Mouse (Mus musculus) olfactory bulb, adult 2 months (tissue): Measurements from ENCODE around the gene Eps8. TPM values are rescaled to one million over a fixed set of nuclear protein-coding genes. Genes with fewer than 3 reads are reported as not detected.

Source experiments
- H3K27ac ChIP-seq: fragments of 200-500 bp; 2 replicates; pipeline ENCODE4 v1.5.1; 2012; ENCODE audit warnings: low read depth, low read length; ENCODE audit not compliant: insufficient read depth
- H3K4me1 ChIP-seq: fragments of 200-500 bp; 2 replicates; pipeline ENCODE4 v1.6.1; 2012; ENCODE audit warnings: low read length; ENCODE audit not compliant: control insufficient read depth, insufficient read depth
- H3K4me3 ChIP-seq: fragments of 200-500 bp; 2 replicates; pipeline ENCODE4 v1.5.1; 2012; ENCODE audit warnings: mild to moderate bottlenecking, low read depth, low read length, moderate library complexity; ENCODE audit not compliant: insufficient read depth
- CTCF ChIP-seq: fragments of 200-500 bp; IDR thresholded peaks from 2 replicates; pipeline ENCODE4 v1.5.1; 2012; ENCODE audit warnings: low read depth, mild to moderate bottlenecking, low read length, moderate library complexity; ENCODE audit not compliant: insufficient read depth
- POLR2A ChIP-seq: fragments of 200-500 bp; IDR thresholded peaks from 2 replicates; pipeline ENCODE4 v1.6.1; 2012; ENCODE audit warnings: mild to moderate bottlenecking, low read depth, low read length, moderate library complexity; ENCODE audit not compliant: insufficient read depth
- WGBS: fragments of 180-500 bp; shearing (Covaris S2); methylation state at CpG from one replicate; pipeline ENCODE4 v1.1.7; 2018; 5-methylcytosine and 5-hydroxymethylcytosine counted together
- polyA plus RNA-seq: library from polyadenylated mRNA; stranded (reverse); fragments of >200 nt; gene quantifications from 2 replicates; pipeline ENCODE4 v1.2.4, GENCODE M21; 2012; ENCODE audit warnings: low replicate concordance; ENCODE audit not compliant: missing spikeins, insufficient read depth, insufficient read length

The Eps8 gene
- polyA plus RNA-seq, 1 experiment: not detected

DNA sequence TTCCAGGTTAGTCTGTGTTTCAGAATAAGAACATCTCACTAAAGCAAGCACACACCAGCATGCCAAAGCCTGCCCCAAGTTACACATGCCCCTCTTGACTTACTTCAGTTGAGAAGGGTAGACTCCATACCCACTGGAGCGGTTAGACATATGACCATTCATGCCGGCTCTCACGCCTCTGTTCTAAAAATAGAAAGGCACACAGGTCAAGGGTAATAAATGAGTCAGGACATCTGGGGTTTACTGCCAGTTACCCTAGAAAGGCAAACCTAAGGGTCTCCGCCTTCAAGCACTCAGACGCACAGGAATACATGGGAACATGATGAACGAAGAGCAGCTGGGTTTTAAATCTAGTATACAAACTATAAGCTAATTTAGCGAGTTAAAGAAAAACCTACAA, 115.5 kb downstream of the Eps8 start:
- Histone ChIP-seq H3K4me3 (no peak overlapping the region), H3K4me1 (peaks cover 3% of the 10 kb centered on the region), H3K27ac (no peak overlapping the region)
- 90% methylated on average over 7 of the region's 7 CpGs for WGBS
- no peak for TF ChIP-seq CTCF
- TF ChIP-seq POLR2A: no peak

DNA sequence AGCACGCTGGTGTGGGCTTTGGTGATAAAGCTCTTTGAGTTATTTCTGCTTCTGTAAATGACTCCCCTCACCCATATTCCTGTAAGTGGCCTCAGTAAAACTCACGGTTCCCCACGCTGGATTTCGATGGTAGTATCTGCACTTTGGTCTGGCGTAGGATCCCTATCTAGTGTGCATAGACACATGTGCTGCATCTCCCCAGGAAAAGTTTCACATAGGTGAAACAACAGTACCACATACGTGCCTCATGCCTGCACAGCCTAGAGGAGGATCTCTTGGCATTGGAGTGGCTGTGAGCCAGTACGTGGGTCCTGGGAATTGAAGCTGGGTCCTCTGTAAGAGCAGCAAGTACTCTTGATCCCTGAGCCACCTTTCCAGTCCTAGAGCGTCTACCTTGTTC, 121.9 kb downstream of the Eps8 start:
- Histone ChIP-seq H3K4me3 (no peak overlapping the region), H3K27ac (no peak overlapping the region), H3K4me1 (peaks cover 2% of the 10 kb centered on the region)
- WGBS: 95% methylated on average over 8 of the region's 8 CpGs
- no peak for TF ChIP-seq CTCF
- TF ChIP-seq POLR2A: no peak

DNA sequence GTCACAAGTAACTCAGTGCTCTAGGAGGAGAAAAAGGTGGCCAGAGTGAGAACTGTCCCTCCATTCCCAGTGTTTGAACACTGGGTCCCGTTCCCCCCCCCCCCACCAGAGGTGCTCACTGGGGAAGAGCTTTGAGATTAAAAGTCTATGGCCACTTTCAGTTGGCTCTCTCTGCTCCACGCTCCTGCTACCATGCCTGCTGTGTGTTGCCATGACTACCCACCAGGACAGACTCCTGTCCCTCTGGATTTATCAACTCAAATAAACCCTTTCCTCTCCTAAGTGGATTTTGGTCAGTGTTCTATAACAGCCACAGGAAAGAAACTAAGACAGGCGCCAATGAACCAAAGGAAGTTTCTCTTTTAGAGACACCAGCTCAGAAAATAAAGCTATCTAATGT, 128.9 kb downstream of the Eps8 start:
- Histone ChIP-seq H3K4me3 (no peak overlapping the region), H3K4me1 (peaks cover 2% of the 10 kb centered on the region), H3K27ac (no peak overlapping the region)
- TF ChIP-seq CTCF (no peak), POLR2A (no peak)
- WGBS: 64% methylated on average over 3 of the region's 3 CpGs

DNA sequence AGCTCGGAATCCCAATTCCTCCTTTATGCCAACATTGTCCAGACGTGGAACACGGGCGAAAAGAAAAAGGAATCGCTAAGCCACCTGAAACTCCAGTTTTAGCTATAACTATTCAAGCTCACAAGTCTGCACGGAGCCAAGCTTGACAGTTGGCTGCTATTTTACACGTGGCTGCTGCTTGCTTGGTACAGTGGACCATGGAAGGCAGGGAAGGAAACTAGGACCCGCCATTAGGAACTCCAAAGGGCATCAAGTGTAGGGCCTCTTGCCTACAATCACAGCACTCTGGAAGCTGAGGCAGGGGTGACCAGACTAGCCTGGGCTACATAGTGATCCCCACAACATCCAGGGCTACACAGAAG, 134.4 kb downstream of the Eps8 start:
- WGBS: 62% methylated on average over 8 of the region's 8 CpGs
- Histone ChIP-seq H3K27ac (no peak overlapping the region), H3K4me1 (peaks cover 8% of the 10 kb centered on the region; the same call in 1 of the 2 replicates), H3K4me3 (no peak overlapping the region)
- no peak for TF ChIP-seq CTCF
- TF ChIP-seq POLR2A: no peak

DNA sequence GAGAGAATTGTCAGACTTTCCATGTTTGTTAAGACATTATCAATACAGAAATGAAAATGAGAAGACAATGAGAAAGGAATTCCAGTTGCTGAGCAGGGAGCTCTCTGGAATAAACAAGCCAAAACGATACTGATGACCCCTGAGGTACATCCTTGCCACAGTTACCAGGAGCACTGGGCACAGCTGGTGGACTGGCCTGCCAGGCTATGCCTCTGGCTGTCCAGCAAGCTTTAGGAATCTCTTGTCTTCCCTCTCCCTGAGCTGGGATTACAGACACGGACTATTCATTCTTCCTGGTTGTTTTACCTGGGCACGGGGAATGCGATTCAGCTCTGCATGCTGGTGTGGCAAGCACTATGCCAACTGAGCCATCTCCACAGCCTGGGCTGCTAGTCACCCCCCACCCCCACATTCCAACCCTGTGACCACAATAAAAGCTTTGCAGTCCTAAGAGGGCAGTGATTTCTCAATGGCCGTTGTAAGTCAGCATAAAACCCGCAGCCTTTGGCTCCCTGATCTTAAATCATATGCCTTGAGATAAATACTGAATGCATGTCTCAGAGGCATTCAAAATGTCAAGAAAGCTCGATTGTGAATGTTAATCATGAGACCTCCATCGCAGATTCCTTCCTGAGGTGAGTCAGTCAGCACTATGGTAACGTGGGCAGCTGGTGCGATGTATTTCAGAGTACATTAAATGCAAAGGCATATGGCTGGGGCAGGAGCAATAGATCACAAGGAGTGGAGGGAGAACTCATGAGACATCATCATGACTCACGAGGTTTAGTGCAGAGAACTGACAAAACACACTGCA, 134.9 kb downstream of the Eps8 start:
- H3K4me1 ChIP-seq: peaks cover 8% of the 10 kb centered on the region; the same call in 1 of the 2 replicates
- no peak overlapping the region for H3K4me3 ChIP-seq
- WGBS: 59% methylated on average over 11 of the region's 11 CpGs
- no peak for TF ChIP-seq CTCF
- no peak for TF ChIP-seq POLR2A
- peak overlapping the region; percentile 22; the same call in 1 of the 2 replicates for H3K27ac ChIP-seq

DNA sequence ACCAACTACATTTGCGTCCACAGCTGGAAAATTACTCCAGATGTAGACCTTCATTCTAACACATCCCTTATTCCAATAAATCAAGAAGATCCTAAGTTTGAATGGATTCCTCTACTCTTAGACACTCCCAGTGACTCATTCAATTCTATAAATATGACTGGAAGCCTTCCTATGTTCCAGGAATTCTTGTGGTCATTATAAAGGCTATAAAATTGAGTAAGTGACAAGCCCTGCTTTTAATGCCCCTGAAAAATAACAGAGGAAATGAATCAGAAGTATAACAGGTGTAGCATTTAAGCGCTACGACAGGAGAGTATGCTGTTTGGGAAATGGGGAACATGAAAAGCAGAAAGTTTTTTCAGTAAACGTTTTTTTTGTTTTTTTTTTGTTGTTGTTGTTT, 139.8 kb downstream of the Eps8 start:
- no peak overlapping the region for H3K4me3 ChIP-seq
- WGBS: 89% methylated on average over 4 of the region's 4 CpGs
- H3K27ac ChIP-seq: no peak overlapping the region
- peaks cover 4% of the 10 kb centered on the region; the same call in 1 of the 2 replicates for H3K4me1 ChIP-seq
- TF ChIP-seq POLR2A (no peak), CTCF (no peak)

DNA sequence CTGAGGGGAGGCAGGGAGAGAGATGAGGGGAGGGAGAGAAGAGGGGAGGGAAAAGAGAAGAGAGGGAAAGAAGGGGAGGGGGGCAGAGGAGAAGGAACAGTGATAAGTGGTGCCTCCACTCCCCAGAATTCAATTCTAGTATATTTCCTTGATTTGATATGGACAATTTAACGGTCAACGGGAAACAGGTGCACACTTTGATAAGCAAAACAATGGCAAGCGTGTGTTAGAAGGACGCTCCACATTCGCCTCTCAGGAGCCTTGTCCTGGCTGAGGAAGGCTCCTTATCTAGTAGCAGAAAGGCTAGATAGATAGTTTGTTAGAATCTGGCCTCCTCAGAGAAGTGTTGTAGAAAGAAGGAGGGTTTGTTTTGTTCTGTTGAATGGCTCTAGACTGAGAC, 141.9 kb downstream of the Eps8 start:
- WGBS: 86% methylated on average over 5 of the region's 5 CpGs
- TF ChIP-seq CTCF (no peak), POLR2A (no peak)
- Histone ChIP-seq H3K4me3 (no peak overlapping the region), H3K4me1 (no peaks in the 10 kb centered on the region), H3K27ac (no peak overlapping the region)

DNA sequence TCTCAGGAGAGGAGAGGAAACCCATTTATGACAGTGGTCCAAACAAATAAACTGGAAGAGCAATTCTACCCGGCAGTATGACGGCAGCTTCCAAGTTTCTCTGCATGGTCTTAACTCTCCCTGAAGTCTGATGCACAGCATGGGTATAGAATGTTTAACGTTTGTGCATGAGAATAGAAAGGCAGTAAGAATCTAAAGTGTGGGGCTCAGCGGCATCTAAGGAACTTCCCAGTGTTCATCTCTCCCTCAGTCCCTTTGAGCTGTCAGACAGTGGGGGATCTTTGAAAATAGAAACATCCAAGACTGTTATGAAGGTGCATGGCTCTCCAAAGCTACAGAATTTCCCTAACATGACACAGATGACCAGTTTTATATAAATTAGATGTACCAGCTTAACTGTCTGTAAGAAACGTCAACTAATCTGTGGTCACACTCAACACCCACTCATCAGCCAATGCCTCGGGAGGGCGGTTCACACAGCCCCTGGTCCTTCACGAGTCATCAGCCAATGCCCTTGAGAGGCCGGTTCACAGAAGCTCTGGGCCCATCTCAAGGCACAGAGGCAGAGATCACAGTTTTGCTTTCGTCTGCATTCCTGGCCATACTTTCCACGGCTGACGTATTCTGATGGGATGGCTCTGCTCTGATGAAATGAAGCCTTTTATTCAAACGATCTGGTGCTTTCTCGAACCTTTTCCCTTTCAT, 145.2 kb downstream of the Eps8 start:
- Histone ChIP-seq H3K4me1 (no peaks in the 10 kb centered on the region), H3K4me3 (no peak overlapping the region), H3K27ac (no peak overlapping the region)
- TF ChIP-seq POLR2A (no peak), CTCF (no peak)
- 90% methylated on average over 14 of the region's 14 CpGs for WGBS

DNA sequence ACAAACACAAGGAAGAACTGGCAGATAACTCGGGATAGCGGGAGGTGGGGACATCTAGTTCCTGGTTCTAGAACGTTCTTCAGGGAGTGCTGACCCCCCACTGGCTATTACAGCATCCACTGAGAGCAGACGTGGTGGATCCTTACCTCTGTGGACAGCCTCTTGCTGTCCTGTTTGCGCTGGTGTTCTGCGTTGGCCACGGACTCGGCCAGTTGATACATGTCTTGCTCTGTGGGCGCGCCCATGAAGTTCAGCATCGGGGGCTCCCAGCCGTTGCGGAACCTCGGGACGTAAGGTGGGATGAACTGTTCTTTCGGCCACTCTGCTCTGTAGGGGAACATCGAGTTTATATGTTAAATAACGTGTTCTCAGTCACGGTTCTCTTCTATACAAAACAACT, 145.7 kb downstream of the Eps8 start:
- TF ChIP-seq POLR2A: no peak
- TF ChIP-seq CTCF: no peak
- WGBS: 95% methylated on average over 19 of the region's 19 CpGs
- H3K4me1 ChIP-seq: no peaks in the 10 kb centered on the region
- H3K4me3 ChIP-seq: no peak overlapping the region
- no peak overlapping the region for H3K27ac ChIP-seq
